Mouse (Mus musculus) erythroblast, embryonic 14.5 days (primary cell): ENCODE results near the gene Gm2a. TPM values are rescaled to one million over a fixed set of nuclear protein-coding genes. Genes with fewer than 3 reads are reported as not detected.
"Not testable (repeated sequence)": the region's sequence is repeated elsewhere in the genome, so short reads cannot be mapped to it uniquely, and the experiment has no call there.

Experiments used
- H3K27me3 ChIP-seq: 2 replicates; pipeline ENCODE4 v1.6.1; 2012; ENCODE audit warnings: inconsistent platforms; ENCODE audit not compliant: control insufficient read depth
- H3K36me3 ChIP-seq: 2 replicates; pipeline ENCODE4 v1.6.1; 2012; ENCODE audit warnings: mild to moderate bottlenecking, inconsistent platforms; ENCODE audit not compliant: control insufficient read depth
- H3K4me1 ChIP-seq: 2 replicates; pipeline ENCODE4 v1.6.1; 2012; ENCODE audit warnings: inconsistent platforms; ENCODE audit not compliant: control insufficient read depth
- H3K4me3 ChIP-seq: replicated peaks from 2 replicates; pipeline ENCODE3; 2012; ENCODE audit warnings: moderate library complexity, mild to moderate bottlenecking, inconsistent platforms
- H3K9me3 ChIP-seq: 2 replicates; pipeline ENCODE4 v1.6.1; 2012; ENCODE audit warnings: low read length, inconsistent platforms, mixed read lengths; ENCODE audit not compliant: control insufficient read depth
- GATA1 ChIP-seq: IDR thresholded peaks from 2 replicates; pipeline ENCODE4 v1.6.1; 2012; ENCODE audit warnings: low read length, inconsistent platforms, mixed read lengths
- TAL1 ChIP-seq: IDR thresholded peaks from 3 replicates; pipeline ENCODE4 v1.6.1; 2012; ENCODE audit warnings: low read length, inconsistent platforms, mixed read lengths
- polyA plus RNA-seq: library from polyadenylated mRNA; stranded (reverse); fragments of >175 nt; gene quantifications from 2 replicates; pipeline ENCODE4 v1.2.3, GENCODE M21; 2012

Gene Gm2a
- polyA plus RNA-seq, 1 experiment, result 0.05 TPM

GRCm38 (mm10) chr11:55103229-55103628, 5.3 kb downstream of the Gm2a start:
- Histone ChIP-seq H3K27me3 (peaks cover 4% of the 10 kb centered on the region), H3K9me3 (no peaks in the 10 kb centered on the region), H3K4me3 (no peak overlapping the region), H3K4me1 (peaks cover 3% of the 10 kb centered on the region), H3K36me3 (no peaks in the 10 kb centered on the region)
- TF ChIP-seq TAL1 (no peak), GATA1 (no peak)

- Histone ChIP-seq H3K4me1 (no peaks in the 10 kb centered on the region), H3K36me3 (no peaks in the 10 kb centered on the region; the same call in 1 of the 2 replicates), H3K9me3 (no peaks in the 10 kb centered on the region), H3K27me3 (no peaks in the 10 kb centered on the region), H3K4me3 (no peak overlapping the region)
- TF ChIP-seq GATA1, result no peak
- no peak for TF ChIP-seq TAL1
Observed at GRCm38 (mm10) chr11:55105389-55105788, 7.5 kb downstream of the Gm2a start.

- Histone ChIP-seq H3K4me1 (no peaks in the 10 kb centered on the region), H3K9me3 (no peaks in the 10 kb centered on the region), H3K4me3 (no peak overlapping the region), H3K36me3 (no peaks in the 10 kb centered on the region; the same call in 1 of the 2 replicates), H3K27me3 (no peaks in the 10 kb centered on the region)
- no peak for TF ChIP-seq TAL1
- TF ChIP-seq GATA1, result no peak
Observed at GRCm38 (mm10) chr11:55106636-55107035, 8.7 kb downstream of the Gm2a start.

- no peaks in the 10 kb centered on the region for H3K9me3 ChIP-seq
- no peaks in the 10 kb centered on the region; the same call in 1 of the 2 replicates for H3K36me3 ChIP-seq
- TF ChIP-seq GATA1 (no peak), TAL1 (no peak)
- no peak overlapping the region for H3K4me3 ChIP-seq
- H3K27me3 ChIP-seq, result no peaks in the 10 kb centered on the region
- no peaks in the 10 kb centered on the region for H3K4me1 ChIP-seq
Observed at GRCm38 (mm10) chr11:55109521-55110300, 11.8 kb downstream of the Gm2a start.

- no peak overlapping the region for H3K4me3 ChIP-seq
- no peaks in the 10 kb centered on the region for H3K27me3 ChIP-seq
- no peaks in the 10 kb centered on the region; the same call in 1 of the 2 replicates for H3K36me3 ChIP-seq
- TF ChIP-seq GATA1, result no peak
- TF ChIP-seq TAL1, result no peak
- no peaks in the 10 kb centered on the region for H3K4me1 ChIP-seq
- H3K9me3 ChIP-seq, result no peaks in the 10 kb centered on the region
Observed at GRCm38 (mm10) chr11:55110566-55111169, 12.8 kb downstream of the Gm2a start.

DNA sequence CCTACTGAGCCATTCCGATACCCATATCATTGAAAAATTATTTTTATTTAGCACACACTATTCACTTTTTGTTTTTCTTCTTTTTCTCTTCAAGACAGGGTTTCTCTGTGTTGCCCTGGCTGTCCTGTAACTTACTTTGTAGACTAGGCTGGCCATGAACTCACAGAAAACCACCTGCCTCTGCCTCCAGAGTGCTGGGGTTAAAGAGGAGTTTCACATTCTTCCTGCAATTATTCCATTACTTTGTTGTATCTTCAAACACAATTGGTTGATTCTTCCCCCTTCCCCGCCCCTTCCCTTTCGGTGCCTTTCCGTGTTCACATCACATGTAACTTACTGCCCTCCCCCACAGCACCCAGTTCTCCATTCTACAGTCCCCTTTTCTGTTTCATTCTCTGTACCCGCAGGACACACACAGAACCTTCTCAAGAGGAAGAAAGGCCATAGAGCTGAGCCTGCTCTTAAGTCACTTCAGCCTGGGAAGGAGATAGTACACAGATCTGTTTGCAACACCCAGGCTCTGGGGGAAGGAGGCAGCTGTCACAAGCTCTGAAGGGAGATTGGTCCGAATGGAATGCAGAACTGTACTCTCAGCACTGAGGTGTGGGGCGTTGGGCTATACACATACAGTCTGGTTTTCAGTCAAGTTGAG, 15.4 kb downstream of the Gm2a start:
- no peaks in the 10 kb centered on the region; the same call in 1 of the 2 replicates for H3K36me3 ChIP-seq
- no peaks in the 10 kb centered on the region for H3K4me1 ChIP-seq
- H3K4me3 ChIP-seq, result no peak overlapping the region
- no peak for TF ChIP-seq TAL1
- no peak for TF ChIP-seq GATA1
- H3K9me3 ChIP-seq, result no peaks in the 10 kb centered on the region
- no peaks in the 10 kb centered on the region for H3K27me3 ChIP-seq

DNA sequence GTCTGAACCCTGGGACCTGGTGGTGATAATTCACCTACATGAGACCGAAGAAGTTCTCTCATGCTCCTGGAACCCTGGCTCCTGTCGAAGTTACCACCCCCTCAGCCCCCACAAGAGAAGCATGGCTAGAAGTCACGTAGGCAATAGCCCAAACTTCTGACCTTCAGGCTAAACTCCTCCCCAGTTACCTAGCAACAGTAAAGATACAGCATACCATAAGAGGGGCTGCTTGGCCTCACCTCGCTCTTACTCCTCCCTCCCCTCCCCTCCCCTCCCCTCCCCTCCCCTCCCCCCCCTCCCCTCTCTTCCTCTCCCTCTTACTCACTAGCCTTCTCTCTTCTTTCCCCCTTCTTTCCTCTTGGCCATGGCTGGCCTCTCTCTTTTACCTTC, 15.9 kb downstream of the Gm2a start:
- H3K4me3 ChIP-seq, H3K27me3 ChIP-seq, H3K36me3 ChIP-seq, H3K4me1 ChIP-seq, H3K9me3 ChIP-seq: not testable (repeated sequence)

- no peak for TF ChIP-seq TAL1
- TF ChIP-seq GATA1, result no peak
- H3K9me3 ChIP-seq, result 0 out of 2 replicates have a peak, but pooled peaks cover 3% of the 10 kb centered on the region
- H3K4me1 ChIP-seq, result no peaks in the 10 kb centered on the region
- no peaks in the 10 kb centered on the region; the same call in 1 of the 2 replicates for H3K36me3 ChIP-seq
- no peak overlapping the region for H3K4me3 ChIP-seq
- no peaks in the 10 kb centered on the region for H3K27me3 ChIP-seq
Observed at GRCm38 (mm10) chr11:55114291-55114690, 16.4 kb downstream of the Gm2a start.

DNA sequence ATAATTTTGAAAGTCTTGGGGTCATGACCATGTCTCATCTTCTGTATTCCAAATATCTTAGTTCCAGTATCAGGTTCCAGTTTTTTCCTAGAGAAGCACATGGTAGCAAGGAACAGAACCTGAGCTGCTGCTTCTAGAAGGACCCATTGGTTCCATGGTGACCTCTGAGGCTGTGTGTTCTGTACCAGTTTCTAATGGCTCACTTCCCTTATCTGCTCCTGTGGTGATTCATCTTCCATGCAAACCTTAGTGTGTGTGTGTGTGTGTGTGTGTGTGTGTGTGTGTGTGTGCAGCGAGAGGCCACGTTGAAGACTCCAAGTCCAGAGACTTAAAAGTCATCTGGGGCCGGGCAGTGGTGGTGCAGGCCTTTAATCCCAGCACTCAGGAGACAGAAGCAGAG, 18.1 kb downstream of the Gm2a start:
- H3K9me3 ChIP-seq, result 0 out of 2 replicates have a peak, but pooled peaks cover 5% of the 10 kb centered on the region
- TF ChIP-seq TAL1 (no peak), GATA1 (no peak)

More for the DNA sequence above, 18.1 kb downstream of the Gm2a start:
- H3K4me3 ChIP-seq, result no peak overlapping the region
- no peaks in the 10 kb centered on the region for H3K27me3 ChIP-seq
- H3K36me3 ChIP-seq, result no peaks in the 10 kb centered on the region
- H3K4me1 ChIP-seq, result no peaks in the 10 kb centered on the region
